Mouse (Mus musculus): ENCODE measurements around the gene Unc5cl.

GRCm38 (mm10) chr17:48454190-48454589 lies 511 bp upstream of the Unc5cl start:
- TF ChIP-seq CTCF (IDR thresholded peaks at IDR 0.05; ENCODE audit: low read depth) (no peak), EP300 (IDR thresholded peaks at IDR 0.05; ENCODE audit: low read depth) (no peak)
